Mouse (Mus musculus): ENCODE results near the gene Sugct.
"Not testable (repeated sequence)": the region's sequence is repeated elsewhere in the genome, so short reads cannot be mapped to it uniquely, and the experiment has no call there.

Sugct gene

DNA sequence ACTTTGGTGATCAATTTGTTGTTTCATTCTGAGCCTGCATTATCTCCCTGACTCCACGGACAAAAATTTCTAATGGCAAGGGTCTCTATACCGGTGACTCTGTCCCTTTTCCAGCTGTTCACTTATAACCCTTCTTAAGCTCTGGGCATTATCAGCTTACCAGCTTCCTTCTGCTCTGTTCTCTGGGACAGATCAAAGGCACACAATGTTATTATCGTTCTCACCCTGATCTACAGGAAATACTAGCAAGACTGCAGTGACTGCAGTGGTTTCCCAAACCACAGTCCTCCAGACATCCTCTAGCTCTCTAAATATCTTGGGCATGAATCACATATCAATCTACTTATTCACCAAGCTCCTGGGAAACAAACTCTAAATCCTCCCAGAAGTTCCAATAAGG, 90.7 kb downstream of the Sugct start:
- no peak for DNase-seq (ENCODE audit: low spot score in 2 of 2)

DNA sequence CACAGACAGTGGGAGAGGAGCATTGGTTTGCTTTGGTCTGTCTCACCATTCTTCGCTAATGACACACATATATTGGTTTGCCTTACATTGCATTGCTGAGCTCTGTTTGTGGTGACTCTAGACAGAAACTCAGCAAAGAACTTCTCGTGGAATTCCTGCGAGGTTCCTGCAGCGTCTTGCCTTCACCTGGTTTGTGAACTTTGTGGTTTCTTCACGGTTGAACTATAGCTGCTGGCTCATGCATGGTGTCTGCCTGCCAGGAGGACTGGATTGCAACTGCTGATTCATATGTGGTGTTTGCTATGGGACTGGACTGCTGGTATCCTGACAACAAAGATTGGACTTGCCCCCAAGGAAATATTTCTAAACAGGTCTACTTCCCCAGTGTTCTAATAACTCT, 91.6 kb downstream of the Sugct start:
- no peak for DNase-seq (ENCODE audit: low spot score in 2 of 2)

DNA sequence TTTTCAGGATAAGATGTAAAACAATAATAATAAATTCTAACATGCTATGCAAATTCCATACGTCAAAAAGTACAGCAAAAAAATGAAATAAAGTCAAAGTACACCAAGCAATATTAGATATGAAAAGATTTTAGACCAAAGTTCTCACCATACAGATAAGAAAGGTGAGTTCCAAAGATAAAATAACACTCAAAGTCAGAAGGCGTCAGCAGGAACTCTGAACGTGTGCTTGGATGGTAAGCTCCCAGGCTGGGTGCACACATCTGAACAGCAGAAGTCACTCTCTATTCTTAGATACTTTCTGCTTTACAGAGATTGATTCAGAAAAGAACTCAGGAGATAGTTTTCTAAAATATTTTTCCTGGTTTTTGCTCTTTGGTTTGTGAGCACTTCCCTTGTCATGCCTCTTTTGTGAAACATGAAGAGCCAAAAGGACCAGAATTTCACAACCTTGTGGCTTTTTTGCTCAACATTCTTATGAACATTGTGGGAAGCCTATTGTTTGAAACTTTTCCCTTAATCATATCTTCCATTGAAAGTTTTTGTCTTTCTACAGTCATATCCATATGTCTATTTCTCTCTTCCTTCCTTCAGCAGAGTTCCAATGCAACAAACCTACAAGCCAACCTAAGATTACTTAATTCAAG, 110.0 kb downstream of the Sugct start:
- no peak for DNase-seq (ENCODE audit: low spot score in 2 of 2)

DNA sequence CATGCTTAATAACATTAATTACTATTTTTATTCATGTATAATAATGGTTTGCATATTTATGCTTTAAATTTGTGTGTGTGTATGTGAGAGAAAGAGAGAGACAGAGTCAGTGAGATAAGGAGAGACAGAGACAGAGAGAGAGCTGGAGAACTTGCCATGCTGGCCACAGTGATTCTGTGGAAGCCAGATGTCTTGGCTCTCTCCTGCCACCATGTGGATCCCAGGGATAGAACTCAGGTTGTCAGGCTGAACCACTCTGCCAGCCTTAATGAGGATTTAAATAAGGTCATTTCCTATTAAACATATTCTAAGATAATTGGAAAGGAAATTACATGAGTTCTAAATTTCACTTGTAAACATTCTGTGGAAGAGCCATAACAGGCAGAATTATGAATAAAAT, 110.5 kb downstream of the Sugct start:
- DNase-seq (ENCODE audit: low spot score in 2 of 2): peak in 1 of 2 experiments; percentile 6

DNA sequence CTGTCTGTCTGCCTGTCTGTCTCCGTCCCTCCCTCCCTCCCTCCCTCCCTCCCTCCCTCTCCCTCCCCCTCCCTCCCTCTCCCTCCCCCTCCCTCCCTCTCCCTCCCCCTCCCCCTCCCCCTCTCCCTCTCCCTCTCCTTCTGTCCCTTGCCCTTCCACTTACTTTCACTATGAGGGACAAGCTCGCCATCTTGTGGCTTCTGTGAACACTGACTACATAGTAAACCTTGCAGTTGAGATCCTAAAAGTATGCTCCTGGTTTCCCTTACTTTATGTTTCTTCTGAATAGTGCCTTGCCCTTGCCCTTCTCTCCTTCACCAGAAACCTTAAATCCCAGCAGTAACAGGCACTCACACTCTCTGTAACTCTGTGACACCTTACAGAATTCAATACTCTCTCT, 113.7 kb downstream of the Sugct start:
- peak in 1 of 2 experiments; percentile 3 for DNase-seq (ENCODE audit: low spot score in 2 of 2)

DNA sequence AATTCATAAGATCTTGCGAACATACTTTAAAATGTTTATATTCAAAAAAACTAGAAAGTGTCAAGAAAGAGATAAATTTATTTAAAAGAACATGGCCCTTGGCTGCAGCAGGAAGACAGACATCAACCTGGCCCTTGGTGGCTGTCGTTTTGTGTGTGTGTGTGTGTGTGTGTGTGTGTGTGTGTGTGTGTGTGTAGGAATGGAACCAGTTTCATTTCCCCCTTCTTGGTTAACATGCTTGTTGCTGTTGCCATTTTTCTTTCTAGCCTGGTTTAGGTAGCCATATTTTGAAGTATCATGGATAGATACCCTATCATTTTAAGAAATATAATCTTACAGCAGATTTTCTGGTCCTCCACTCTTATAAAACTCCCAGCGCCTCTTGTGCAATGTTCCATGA, 136.0 kb downstream of the Sugct start:
- no peak for DNase-seq (ENCODE audit: low spot score in 2 of 2)

DNA sequence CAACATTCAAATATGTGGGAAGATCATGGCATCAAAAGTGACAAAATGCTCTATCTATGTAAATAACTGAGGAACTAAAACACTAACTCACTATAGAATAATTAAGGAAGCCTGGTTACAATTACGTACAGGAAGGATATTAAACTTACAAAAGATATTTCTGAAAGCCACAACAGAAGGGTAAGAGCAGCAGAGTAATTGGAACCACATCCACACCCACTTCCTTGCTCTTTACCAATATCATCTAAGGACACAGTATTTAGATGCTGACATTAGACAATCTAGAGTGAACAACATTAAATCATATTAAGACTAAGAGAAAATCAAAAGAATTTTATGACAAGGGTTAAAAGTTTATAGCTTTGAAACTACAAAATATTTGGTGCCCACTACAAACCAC, 159.0 kb downstream of the Sugct start:
- DNase-seq (ENCODE audit: low spot score in 2 of 2): no peak

DNA sequence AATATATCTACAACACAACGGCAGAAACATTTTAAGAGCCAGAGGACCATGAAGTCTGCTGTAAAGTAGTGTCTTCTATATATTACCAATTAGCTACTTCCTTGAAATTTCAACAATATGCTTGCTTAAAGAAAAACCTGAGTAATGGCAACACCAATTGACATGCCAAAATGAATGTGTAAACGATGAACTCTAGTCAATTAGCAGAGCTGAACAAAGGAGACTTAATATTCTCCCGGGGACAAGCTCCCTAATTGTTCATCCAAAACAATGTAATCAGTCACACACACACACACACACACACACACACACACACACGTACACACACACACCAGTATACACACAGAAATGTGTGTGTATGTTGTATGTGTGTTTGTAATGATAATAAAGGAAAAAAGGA, 160.5 kb downstream of the Sugct start:
- no peak for DNase-seq (ENCODE audit: low spot score in 2 of 2)

DNA sequence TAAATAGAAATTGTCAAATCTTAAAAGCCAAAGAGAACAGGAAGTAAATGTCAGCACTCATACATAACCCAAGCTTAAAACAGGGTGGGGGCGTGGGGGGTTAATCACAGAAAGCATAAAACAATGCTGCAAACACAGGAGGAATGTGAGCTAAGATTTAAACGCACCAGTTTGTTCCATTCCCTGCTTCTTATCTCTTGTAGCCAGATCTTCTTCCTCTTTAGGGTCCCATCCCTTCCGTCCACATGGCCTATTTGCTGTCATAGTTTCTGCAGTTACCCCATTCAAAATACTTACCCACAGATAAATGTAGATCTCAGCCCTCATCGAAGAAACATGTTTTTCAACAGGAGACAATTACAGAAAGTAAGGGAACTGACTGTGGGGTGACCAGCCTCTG, 160.9 kb downstream of the Sugct start:
- no peak for DNase-seq (ENCODE audit: low spot score in 2 of 2)

DNA sequence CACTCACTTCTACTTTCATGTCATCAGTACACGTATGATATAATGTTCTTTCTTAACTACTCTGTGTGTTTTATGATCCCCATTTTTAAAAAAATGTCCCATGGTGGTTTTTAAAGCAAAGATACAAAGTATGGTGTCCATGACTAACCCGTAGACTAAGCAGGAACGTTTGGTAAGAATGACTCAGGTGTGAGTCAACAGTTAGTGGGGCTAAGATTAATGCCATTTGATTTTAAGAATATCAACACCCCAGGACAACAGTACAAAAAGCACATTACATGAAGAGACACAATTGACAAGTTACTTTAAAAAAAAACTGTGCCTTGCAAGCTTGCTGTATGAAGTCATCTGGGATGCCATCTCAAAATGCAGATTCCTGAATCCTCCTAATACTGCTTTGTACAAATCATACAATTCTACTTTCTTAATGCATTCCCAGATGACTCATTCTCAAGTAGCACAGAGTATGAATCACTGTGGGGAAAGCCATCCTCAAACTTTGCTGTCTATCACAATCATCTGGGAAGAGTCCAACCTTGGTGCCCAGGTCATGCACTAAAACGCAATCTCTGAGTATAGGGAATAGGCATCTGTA, 184.1 kb downstream of the Sugct start:
- no peak for DNase-seq (ENCODE audit: low spot score in 2 of 2)

DNA sequence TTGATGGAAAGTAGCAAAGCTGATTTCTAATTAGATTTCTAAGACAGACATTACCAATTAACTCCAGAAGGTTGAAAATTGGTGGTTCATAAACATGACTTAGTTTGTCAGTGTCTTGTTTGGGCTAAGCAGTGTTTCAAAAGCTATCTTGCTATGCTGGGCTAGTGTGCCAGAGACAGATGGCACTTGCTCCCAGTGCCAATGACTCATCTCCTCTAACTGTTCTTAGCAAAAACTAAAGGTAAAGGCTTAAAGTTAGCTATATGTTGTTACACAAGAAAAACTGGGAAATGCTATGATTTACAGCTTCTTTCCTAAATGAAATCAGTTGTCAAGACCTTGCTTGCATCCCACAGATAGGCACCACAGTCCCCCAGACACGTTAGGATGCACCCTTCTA, 200.4 kb downstream of the Sugct start:
- peak in 1 of 2 experiments; percentile 12 for DNase-seq (ENCODE audit: low spot score in 2 of 2)

DNA sequence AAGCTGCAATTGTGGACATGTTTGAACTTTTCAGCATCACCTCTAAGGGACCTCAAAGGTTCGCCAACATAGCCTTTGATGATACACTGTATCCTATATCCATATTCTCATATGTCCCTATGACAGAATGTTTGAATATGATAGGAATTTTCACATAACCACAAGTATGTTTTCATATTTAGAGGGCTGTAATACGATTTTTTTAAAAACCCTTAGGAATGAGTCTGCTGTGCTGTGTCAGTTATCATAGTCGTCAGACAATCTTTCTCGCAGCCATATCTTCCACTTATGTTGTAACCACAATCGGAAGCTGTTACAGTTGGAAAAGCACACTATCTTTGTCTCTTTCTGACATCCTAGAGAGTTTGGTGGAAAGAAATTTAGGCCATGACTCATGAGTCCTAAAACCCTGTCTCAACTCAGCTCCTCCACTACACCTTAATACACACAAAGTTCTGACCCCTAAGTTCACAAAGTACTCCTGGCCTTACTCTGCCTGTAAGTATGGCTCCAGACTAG, 201.2 kb downstream of the Sugct start:
- DNase-seq (ENCODE audit: low spot score in 2 of 2): no peak

DNA sequence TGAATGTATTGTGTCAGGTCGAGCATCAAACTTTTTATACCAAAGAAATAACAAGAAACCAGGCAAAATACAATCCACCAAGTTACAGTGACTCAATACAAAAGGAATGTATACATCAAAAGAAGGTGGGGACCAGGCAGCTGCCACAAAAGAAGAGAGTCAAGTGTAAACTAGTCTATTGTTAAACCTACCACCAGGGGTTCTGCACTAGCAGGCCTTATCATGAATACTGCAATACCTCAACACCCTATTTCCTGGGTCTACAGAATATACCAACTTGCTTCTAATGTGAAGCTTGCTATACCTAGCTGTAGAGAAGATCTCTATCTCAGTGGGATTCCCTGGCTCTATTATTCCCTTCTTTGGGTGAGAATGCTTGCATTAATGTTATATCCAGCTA, 237.4 kb downstream of the Sugct start:
- DNase-seq (ENCODE audit: low spot score in 2 of 2): not testable (repeated sequence)

DNA sequence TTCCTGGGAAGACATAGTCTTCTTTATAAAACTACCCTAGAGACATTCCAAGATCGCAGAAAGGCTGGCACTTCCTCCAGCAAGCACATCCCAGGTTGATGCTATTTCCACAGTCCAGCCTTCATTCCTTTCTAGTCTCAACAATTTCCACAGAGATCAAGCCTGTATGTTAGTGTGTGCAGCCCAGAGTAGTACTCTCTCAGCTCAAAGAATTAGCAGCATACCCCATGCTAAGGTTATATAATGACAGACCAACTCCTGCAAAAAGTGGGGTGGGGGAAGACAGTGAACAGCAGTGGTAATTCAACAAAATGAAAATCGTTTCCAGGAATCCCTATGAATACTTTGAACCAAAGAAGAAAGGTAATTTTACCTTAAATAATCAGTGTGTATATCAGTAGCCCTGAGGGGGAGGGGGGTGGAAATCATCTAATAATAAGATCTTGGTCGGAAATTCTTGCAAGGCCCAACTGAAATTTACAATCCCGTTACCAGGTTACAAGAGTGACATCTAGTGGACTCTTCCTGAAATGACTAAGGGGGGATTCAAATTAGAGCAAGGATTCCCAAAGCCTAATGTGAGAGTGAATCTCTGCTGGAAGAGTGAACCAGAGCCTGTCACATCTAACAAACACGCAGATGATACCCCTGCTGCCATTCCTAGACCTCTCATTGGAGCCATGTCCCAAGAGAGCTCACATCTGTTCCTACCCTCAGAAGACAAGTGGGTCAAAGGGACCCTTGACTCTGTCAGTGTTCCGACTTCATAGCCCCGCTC, 263.0 kb downstream of the Sugct start:
- DNase-seq (ENCODE audit: low spot score in 2 of 2): peak; percentile 8 to 39

DNA sequence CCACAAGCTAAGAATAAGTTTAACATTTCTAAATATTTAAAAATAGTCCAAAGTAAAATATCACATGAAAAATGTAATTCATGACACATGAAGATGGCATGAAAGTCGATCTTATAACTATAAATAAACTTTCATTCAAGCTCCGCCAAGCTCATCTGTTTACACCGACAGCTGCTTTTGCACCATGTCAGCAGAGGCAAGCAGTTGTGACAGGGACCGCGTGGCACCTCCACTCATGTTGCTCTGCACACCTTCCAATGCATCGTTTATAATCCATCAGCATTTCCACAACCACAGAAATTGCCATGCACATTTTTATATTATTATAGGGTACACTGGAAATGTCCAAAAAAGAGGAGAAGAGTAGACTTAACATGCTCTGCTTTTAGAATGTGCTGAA, 273.5 kb downstream of the Sugct start:
- no peak for DNase-seq (ENCODE audit: low spot score in 2 of 2)

DNA sequence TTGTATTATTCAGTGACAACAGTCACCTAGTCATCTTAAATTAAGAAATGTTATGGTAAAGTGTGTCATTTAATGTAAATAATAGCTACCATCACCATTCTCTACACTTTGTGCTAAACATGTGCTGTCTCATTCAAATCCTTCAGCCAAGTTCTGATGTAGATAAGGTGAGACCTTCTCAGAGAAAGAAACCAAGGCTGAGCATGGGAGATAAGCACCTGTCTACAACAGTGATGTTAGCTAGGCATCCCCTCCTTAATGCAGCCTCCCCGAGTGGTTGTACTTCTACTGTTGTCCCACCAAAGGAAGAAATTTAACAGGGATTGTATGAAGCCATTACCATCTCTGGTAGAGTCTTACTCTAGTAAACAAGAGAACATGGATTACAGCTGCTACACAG, 274.8 kb downstream of the Sugct start:
- DNase-seq (ENCODE audit: low spot score in 2 of 2): no peak

DNA sequence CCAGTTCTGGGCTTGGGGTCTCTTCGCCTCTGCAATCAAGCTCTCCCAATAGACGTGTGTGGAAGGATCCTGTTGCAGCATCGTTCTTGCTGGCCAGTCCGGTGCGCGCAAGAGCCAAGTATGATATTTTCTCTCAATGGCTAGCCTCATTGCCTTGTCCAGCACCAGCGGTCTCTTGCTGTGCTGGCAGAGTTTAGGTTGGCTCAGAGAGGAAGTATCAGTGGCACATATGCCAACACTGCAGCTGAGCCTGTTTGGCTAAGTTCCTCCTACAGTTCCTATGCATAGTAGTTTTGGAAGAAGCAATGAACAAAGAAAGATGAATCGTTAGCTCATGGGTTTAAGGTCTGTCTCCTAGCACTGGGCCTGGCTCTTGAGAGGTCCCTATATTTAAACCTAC, 352.5 kb downstream of the Sugct start:
- no peak for DNase-seq (ENCODE audit: low spot score in 2 of 2)

DNA sequence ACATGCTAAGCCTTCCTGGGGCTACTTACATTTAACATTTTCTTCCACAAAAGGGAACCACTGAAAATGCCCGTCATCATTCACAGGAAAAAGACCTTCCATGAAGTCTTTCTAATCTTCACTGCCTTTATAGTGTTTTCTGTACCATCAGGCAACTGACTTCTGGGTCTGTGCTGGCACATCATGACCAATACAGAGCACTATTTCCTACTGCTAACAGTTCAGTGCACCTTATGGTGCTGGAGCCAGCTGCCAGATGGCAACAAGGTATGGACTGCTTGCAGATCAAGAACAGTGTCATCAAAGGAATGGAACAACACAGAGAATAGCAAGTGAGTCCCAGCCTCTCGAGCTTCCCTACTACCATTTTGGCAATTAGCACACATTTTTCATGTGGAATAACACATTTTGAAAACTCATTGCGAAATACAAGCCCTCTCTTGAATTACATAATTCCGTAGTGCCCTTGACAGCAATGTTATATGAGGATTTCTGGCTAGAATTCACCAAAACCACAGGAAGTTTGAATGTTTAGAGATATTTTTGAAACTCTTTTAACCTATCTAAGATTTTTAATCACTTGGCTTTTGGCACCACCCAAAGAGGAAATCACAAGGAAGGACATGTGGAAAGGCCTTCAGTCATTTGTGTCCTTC, 359.3 kb downstream of the Sugct start:
- no peak for DNase-seq (ENCODE audit: low spot score in 2 of 2)

DNA sequence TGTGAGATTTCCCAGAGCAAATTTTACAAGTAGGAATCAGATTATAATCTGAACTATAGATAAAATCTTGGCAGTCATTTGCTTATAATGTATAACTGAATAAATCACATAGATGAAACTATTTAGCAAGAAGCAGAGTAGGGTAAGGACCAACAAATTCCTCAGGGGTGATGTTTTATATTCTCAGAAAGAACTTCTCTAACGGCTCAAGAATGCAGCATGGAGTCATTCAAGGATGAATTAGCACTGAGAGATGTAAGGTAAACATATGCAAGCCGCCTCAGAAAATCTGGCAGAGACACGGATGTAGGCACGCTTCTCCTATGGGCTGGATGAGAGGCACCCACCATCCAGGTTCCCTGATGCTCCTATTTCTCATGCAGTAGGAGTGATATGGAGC, 368.5 kb downstream of the Sugct start:
- no peak for DNase-seq (ENCODE audit: low spot score in 2 of 2)

DNA sequence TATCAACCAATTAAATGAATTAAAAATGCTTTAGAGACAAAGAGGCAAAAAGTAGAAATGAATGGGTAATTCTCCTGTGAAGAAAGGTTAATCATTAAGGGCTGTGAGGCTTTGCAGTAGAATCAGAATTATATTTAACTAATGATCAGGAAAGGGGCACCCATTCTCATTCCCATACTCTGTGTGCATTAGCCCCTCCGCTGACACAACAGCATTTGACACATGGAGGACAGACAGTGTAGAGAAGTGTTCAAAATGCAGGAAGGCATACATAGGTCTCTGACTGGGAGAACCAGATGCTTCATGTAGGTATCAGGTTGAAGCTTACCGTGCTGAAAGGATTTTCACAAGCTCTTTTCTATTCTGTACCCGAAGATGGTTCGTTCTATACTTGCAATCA, 393.8 kb downstream of the Sugct start:
- DNase-seq (ENCODE audit: low spot score in 2 of 2): no peak

DNA sequence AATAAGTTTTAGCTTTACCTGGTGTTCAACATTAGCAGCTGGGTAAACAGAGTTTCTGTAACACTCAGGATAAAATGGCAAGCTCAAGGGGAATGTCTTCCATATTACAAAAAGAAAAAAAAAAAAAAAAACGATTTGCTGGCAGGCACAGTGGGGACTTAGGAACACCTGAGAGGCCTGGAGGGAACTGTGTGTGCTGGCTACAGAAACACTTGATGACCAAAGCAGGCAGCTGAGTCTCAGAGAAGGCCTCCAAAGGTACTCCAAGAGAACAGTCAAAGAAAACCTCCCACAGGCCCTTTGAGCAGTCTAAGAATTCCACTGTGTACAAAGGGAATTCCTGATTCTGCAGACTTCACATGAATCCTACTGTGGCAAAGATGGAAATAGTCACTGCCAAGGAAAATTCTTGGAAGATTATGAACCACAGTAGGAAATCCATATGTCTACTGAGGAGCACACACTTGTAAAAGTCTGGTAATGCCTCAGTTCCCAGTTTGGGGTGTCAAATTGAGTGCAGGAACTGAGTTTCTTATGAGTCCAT, 397.8 kb downstream of the Sugct start:
- no peak for DNase-seq (ENCODE audit: low spot score in 2 of 2)

DNA sequence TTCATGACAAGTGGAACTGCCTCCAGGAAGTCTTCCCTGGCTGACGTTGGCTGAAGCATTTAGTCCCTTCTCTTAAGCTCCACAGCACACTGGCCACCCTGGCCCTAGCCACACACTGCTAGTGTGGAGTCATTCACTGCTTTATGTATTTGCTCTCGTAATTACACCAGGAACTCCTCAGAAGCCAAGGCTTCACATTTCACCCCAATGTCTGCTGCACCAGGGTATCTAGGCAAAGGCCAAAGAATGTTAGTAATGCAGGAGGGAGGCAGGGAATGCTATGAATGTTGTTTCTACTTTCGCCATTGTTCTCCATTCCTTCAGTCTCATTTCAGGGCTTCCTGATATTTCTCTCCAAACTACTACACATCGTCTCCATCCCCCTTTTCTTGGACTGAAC, 398.4 kb downstream of the Sugct start:
- no peak for DNase-seq (ENCODE audit: low spot score in 2 of 2)

Data from left cerebral cortex, adult 9 months (tissue).